Comparison of ENCODE assay signal across 9 mouse cellular contexts in the genomic region with DNA sequence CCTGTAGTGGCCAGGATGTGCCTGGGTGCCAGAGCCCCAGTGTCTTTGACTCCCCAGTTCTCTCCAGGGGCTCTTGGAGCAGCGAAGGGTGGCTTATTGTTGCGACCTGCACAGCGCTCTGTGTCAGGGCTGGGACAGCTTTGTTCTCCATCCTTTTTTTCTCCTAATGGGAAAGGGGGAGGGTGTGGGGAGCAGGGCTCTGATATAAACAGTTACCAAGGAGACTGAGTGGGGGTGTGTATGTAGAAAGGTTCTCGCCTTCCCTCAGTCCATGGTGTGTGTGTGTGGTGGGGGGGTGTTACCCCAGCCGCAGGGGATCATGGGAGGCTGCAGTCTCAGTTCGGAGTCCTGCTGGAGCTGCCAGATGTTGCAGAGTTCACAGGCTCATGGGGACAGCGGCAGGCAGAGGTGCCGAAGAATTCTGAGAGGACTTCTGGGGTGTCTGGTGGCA. TPM values are rescaled to one million over a fixed set of nuclear protein-coding genes. Genes with fewer than 3 reads are reported as not detected.
DNase-seq lines count a peak whose midpoint lies in the region; ATAC-seq lines count a peak whose summit lies in the region.
"Had no signal": no experiment of that assay in that cellular context is flagged by ENCODE, and none has a peak within 500 bp of the region (broad histone marks: within the 10 kb centered on the region; RNA-seq: fewer than 3 reads in every experiment).

No protein-coding gene starts in this region.

- no peaks in the 10 kb centered on the region for H3K27me3 ChIP-seq in heart, embryonic 14.5 days (ENCODE audit: control insufficient read depth, insufficient read depth, low read length)

- peak; percentile 23; the same call in 1 of the 2 replicates for ATAC-seq in heart, embryonic 14.5 days (ENCODE audit: insufficient number of reproducible peaks, insufficient read depth, low FRiP score, low read depth)

- H3K36me3 ChIP-seq in heart, embryonic 14.5 days (ENCODE audit: control insufficient read depth, insufficient read depth, low read length) = peaks cover 20% of the 10 kb centered on the region

- 40% methylated on average over 8 of the region's 8 CpGs for WGBS in heart, embryonic 14.5 days

- H3K4me2 ChIP-seq in heart, embryonic 14.5 days (ENCODE audit: low read length) = peak overlapping the region; percentile 39

- H3K4me3 ChIP-seq in heart, embryonic 14.5 days (ENCODE audit: control insufficient read depth in 1 of 2, insufficient read depth in 1 of 2, low read depth in 1 of 2, low read length in 2 of 2) = no peak overlapping the region

- peak; percentile 51 for DNase-seq in gastrocnemius, postnatal 14 days
- DNase-seq in gastrocnemius, adult 8-10 months (ENCODE audit: low spot score in 2 of 2) = no peak
- peak; percentile 54 for DNase-seq in embryo, embryonic 11.5 days (ENCODE audit: low read depth, low spot score)
- DNase-seq in left cerebral cortex, adult 9 months (ENCODE audit: low spot score in 2 of 2) = peak; percentile 48 to 62
- DNase-seq in neural tube, embryonic 10.5 days (ENCODE audit: extremely low spot score, low spot score) = peak; percentile 64
- DNase-seq in thymus, postnatal 14 days = no peak
- no peak for DNase-seq in adrenal gland, postnatal 36 days

- H3K9ac ChIP-seq in heart, embryonic 14.5 days (ENCODE audit: low read length) = peak overlapping the region; percentile 55

- H3K9me3 ChIP-seq in heart, embryonic 14.5 days (ENCODE audit: control insufficient read depth, low read length) = no peaks in the 10 kb centered on the region

- peak overlapping the region; percentile 19 to 59; a peak in 2 of 4 replicates for H3K27ac ChIP-seq in heart, embryonic 14.5 days (replicated peaks in 1 of 2; ENCODE audit: control insufficient read depth in 1 of 2, insufficient read depth in 1 of 2, low read depth in 2 of 2, low read length in 2 of 2)

- peaks cover 38 to 60% of the 10 kb centered on the region in 2 experiments for H3K4me1 ChIP-seq in heart, embryonic 14.5 days (ENCODE audit: control insufficient read depth in 2 of 2, insufficient read depth in 2 of 2, low read length in 2 of 2)

- intact Hi-C loops in gastrocnemius, postnatal 14 days (cut with DNase I; ENCODE audit: low total_unique reads) = no loop called here

RNA-seq across cellular contexts. Expression of gene Tmem120a, which starts 18.8 kb away (rescaled TPM):
- total RNA-seq in gastrocnemius, postnatal 14 days (2021) = 1 to 10 TPM; 3.8 to 5.2 TPM
- 10 to 100 TPM in 1 of 4 experiments, 1 to 10 TPM in 3; 7.9 to 12.3 (median 8.9) TPM for total RNA-seq in gastrocnemius, adult 8-10 months (2022)
- polyA plus RNA-seq in heart, embryonic 14.5 days (2014; fragmentation: Nextera tagmentation; extraction: Ambion mirVana) = 34.1 and 34.6 TPM in 2 replicates
- total RNA-seq in adrenal gland, postnatal 36 days (2021) = 10 to 100 TPM; 55.5 to 59.9 TPM

RNA-seq across cellular contexts. Expression of gene Styxl1, which starts 52.8 kb away (rescaled TPM):
- total RNA-seq in gastrocnemius, postnatal 14 days (2021) = not detected
- not detected for total RNA-seq in gastrocnemius, adult 8-10 months (2022)
- 0.26 and 0.42 TPM in 2 replicates for polyA plus RNA-seq in heart, embryonic 14.5 days (2014; fragmentation: Nextera tagmentation; extraction: Ambion mirVana)
- under 1 TPM; 0.33 to 0.83 TPM for total RNA-seq in adrenal gland, postnatal 36 days (2021)
- polyA plus RNA-seq: C2C12 had no signal

RNA-seq across cellular contexts. Expression of gene Mdh2, which starts 52.9 kb away (rescaled TPM):
- 1,000 to 10,000 TPM; 1,031 to 1,199 TPM for total RNA-seq in gastrocnemius, postnatal 14 days (2021)
- 100 to 1,000 TPM; 825 to 986 (median 954) TPM for total RNA-seq in gastrocnemius, adult 8-10 months (2022)
- polyA plus RNA-seq in heart, embryonic 14.5 days (2014; fragmentation: Nextera tagmentation; extraction: Ambion mirVana) = 1,172 and 1,176 TPM in 2 replicates
- 100 to 1,000 TPM; 489 to 545 TPM for total RNA-seq in adrenal gland, postnatal 36 days (2021)

RNA-seq across cellular contexts. Expression of gene Por, which starts 55.6 kb away (rescaled TPM):
- total RNA-seq in gastrocnemius, postnatal 14 days (2021) = 10 to 100 TPM; 18.7 to 19.4 TPM
- total RNA-seq in gastrocnemius, adult 8-10 months (2022) = 10 to 100 TPM; 32.8 to 36.4 (median 35.9) TPM
- 33.2 and 34.9 TPM in 2 replicates for polyA plus RNA-seq in heart, embryonic 14.5 days (2014; fragmentation: Nextera tagmentation; extraction: Ambion mirVana)
- 100 to 1,000 TPM; 300 to 324 TPM for total RNA-seq in adrenal gland, postnatal 36 days (2021)

Comparison
In these comparisons a context has a peak if more than half of its experiments do, and no peak if none do; other contexts are left out.
1. DNase-seq: peak in gastrocnemius, postnatal 14 days (single experiment), embryo, embryonic 11.5 days (single experiment), left cerebral cortex, adult 9 months (2 of 2) and neural tube, embryonic 10.5 days (single experiment); none in gastrocnemius, adult 8-10 months (0 of 2), thymus, postnatal 14 days (single experiment) and adrenal gland, postnatal 36 days (0 of 2).
2. RNA of gene Tmem120a, which starts 18.8 kb away (total RNA-seq): 55.5 to 59.9 TPM in adrenal gland, postnatal 36 days; 7.9 to 12.3 TPM in gastrocnemius, adult 8-10 months and 3.8 to 5.2 TPM in gastrocnemius, postnatal 14 days; every median in the first group is over 4 times any median in the second.